ENCODE assay signal across 1 mouse cellular context in genomic region chr15:85810806-85811521, GRCm38 (mm10).
A peak's percentile ranks its signal among the peaks of the same experiment; 100 is the strongest.
TF ChIP-seq lines count a peak whose summit lies in the region.

No protein-coding gene starts in this region.

TF ChIP-seq in C2C12, 6 proteins besides CTCF, POLR2A, EP300 and RAD21:
- TF ChIP-seq CEBPB (IDR thresholded peaks at IDR 0.05; ENCODE audit: low read depth) = no peak
- TF ChIP-seq MYOD1 (IDR thresholded peaks at IDR 0.05; ENCODE audit: control insufficient read depth, insufficient read length, low read depth) = peak; percentile 22
